Mouse (Mus musculus) lung, postnatal 4 days (tissue): Measurements from ENCODE around the gene Tmcc1.
"Not testable (repeated sequence)": the region's sequence is repeated elsewhere in the genome, so short reads cannot be mapped to it uniquely, and the experiment has no call there.

ENCODE experiments used
- DNase-seq, 2 experiments: peaks; one replicate each; pipeline ENCODE4 v3.0.0; 2021

Tmcc1 gene

DNA sequence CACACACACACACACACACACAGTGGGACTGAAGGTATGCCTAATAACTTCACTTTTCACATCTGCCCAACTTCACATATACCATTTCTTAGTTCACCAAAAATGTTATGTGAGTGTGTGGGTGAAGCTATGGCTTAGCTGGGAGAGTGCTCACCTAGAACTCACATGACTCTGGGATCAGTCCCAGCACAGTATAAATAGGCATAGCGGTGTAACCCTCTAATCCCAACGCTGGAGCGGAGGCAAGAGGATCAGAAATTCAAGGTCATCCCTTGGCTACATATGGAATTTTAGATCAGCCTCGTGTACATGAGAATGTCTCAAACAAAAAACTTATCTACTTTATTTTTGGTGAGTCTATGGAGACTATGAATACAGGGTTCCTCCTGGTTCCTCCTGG, 119.7 kb downstream of the Tmcc1 start:
- DNase-seq: no peak

DNA sequence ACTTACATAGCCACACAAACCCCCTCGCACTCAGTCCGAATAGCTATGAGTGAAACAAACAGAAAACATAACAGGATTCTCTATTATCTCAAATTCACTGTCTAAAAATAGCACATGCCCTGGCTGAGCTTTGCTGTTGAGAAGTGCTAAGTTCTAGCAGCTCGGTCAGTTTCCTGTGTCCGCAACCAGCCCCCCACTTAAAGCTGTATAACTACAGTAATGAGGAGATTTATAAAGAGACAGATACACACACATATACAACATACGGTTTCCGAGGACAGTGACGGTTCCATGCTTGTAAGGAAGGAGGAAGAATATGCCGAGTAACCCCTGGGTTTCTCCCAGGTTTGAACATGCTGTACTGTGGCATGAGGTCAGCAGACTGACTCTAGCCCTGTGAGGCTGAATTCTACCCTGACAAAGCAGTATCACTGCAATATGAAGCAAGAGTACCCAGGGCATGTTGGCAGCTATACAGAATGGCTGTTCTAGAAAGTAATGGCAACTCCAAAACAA, 120.5 kb downstream of the Tmcc1 start:
- DNase-seq: peak; percentile 13 to 23

DNA sequence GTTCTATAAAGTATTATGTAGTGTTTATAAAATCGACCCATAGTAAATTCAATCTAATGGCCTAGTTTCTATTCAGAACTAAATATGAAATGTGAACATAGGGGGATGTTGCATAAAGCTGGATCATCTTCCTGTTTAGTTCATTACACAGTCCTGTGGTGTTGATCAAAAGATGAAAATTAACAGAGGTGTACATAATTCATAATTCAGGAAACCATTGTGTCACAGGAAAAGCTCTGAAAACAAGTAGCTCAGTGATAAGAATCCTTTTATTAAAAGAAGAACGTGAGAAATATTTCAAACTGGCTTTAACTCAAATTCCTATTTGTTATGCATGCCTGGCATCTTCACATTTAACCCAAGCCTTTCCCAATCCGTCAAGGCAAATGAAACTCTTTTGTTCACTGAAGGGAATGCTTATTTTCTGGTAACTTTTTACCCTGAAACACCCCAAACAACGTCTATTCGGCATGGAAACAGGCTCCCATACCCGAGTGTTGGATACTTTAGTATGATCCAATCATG, 121.0 kb downstream of the Tmcc1 start:
- no peak for DNase-seq

DNA sequence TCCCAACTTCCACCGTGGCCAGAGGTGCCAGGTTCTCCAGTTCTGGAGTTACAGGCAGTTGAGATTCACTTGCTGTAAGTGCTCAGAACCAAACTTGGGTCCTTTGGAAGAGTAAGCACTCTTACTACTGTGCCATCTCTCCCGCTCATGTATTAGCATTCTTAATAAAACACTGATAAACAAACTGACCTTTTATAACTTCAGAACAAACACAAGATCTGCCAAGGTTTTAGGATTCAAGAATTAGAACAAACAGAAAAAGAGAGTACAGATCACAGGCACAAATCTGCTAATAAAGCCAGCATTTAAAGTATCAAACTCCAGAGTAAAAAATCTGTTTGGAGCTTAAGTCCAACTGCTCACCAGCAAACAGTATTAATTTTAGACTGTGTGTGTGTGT, 121.5 kb downstream of the Tmcc1 start:
- DNase-seq: no peak

DNA sequence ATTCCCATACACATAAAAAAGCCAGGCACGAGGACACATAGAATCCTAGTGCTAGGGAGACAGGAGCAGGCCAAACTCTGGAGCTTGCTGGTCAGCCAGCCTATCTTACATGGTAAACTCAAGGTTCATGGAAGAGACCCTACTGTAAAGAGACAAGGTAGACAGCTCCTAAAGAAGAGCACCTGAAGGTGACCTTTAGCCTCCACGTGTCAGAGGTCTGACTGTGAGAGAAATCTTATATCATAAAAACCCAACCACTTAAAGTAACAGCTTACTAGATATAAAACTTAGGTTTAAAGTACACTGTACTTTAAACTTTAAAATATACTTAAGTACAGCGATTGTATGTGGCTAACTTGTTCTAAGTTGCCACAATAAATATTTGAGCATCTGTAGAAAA, 122.7 kb downstream of the Tmcc1 start:
- no peak for DNase-seq

DNA sequence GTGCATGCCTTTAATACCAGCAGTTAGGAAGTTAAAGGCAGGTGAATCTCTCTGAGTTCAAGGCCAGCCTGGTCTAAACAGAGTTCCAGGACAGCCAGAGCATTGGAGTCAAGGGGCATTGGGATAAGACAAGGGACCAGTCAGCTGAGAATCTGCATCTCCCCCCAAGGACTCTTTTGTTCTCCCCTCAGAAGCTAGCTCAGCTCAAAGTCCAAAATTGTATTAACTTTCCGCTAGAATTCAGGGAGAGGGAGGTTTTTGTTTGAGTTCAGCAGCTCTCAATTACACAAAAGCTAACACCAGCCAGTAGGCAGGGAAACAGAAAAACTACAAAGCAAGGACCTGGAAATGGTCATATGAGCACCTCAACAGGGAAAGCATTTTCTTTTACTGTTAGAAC, 129.8 kb downstream of the Tmcc1 start:
- no peak for DNase-seq

DNA sequence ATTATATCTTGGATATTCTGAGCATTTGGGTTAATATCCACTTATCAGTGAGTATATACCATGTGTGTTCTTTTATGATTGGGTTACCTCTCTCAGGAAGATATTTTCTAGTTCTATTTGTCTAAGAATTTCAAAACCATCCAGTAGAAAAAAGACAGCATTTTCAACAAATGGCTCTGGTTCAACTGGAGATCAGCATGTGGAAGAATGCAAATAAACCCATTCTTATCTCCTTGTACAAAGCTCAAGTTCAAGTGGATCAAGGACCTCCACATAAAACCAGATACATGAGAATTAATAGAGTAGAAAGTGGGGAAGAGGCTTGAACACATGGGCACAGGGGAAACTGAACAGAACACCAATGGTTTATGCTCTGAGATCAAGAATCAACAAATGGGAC, 133.7 kb downstream of the Tmcc1 start:
- DNase-seq: not testable (repeated sequence)

DNA sequence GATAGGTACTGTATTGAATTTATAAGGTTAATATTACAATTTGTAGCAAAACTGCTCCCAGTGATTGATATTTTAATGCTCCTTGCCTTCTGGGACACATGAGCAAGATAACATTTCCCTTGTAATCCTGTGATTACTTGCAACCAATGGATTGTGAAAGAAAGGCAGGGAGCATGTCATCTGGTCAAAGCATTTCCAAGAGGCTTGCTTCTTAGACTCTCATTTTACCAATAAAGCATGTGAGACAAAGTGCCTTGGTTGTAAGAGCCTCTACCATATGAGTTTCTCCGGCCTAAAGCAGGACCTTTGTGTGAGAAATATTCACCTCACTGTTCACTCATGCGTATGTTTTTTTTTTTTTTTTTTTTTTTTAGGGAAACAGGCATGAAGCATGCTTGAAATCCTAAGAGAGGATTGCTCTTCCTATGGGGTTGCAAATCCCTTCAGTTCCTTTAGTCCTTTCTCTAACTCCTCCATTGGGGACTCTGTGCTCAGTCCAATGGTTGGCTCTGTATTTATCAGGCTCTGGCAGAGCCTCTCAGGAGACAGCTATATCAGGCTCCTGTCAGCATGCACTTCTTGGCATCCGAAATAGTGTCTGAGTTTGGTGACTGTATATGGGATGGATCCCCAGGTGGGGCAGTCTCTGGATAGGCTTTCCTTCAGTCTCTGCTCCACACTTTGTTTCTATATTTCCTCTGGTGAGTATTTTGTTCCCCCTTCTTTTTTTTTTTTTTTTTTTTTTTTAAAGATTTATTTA, 134.6 kb downstream of the Tmcc1 start:
- no peak for DNase-seq

DNA sequence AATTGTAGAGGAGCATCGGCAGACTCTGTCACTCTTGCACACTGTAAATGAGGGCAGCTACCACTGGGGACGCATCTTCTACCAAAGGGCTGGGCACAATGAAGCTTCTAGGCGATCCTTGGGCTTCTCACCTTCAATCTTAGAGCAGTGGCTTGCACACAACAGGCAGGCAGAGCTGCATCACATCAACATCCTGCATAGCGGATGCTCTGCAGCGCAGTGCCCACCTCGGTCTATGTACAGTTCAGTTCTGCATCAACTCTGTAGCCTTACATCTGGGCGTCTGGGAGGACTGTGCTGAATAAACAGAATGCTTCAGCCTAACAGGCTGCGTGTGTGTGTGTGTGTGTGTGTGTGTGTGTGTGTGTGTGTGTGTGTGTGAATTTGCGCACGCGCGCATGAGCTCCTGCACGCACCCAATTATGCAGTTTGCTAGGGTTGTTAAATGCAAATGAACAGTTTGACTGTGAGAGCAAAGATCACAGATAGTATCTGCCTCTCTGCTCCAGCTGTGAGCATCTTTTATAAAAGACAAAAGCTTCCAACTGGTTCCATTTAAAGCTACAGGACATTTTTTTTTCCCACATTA, 136.5 kb downstream of the Tmcc1 start:
- DNase-seq: peak in 1 of 2 experiments; percentile 23

DNA sequence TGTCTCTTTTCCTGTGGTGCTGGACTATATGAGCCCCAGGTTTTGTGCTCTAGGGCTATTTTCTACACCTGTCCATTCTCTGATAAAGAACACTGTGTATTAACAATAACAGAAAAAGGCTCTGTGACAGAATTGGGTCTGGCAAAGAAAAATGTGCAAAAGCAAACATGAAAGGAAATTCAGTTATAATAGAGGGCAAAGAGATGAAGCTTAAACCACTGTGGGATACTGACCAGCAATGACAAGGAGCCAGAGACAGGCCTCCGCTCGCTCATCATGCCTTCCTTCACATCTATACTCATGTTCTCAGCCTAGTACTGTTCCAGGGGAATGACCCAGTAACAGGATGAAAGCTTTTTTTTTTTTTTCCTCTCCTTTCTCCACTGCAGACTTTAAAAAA, 137.5 kb downstream of the Tmcc1 start:
- no peak for DNase-seq

DNA sequence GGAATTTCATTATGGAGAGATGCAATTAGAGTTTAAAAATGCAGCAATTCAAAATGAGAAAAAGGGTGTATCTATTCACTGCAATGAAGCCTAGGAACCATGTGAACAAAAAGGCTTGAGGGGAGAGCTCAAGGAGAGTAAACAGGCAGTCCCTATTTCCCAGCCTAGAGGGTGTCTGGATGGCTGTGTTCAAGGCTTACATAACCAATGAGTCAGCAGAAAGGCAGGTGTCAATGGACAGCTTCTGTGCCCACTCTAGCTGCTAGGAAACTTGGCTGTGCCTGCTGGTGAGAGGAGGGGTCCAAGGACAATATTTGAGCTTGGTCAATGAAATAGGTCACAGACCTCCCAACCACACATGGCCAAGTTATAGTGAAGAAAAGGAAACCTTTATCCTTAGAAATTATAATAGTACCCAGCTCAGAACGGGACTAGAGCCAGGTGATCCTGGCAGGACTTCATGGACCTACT, 138.2 kb downstream of the Tmcc1 start:
- DNase-seq: no peak

DNA sequence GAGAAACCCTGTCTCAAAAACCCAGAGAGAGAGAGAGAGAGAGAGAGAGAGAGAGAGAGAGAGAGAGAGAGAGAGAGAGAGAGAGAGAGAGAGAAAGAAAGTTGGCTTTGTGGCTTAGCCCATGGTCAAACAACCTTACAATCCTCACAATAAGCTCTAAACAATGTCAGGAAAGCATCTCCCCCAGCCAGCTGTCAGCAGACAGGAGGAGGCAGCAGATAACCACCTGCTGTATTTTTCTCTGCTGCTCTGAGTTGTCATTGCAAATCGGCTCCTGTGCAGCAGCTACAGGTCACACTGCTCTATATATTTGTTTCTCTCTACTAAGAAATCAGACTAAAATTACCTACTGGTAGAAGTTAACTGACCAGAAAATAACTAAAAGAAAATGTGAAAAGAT, 145.4 kb downstream of the Tmcc1 start:
- no peak for DNase-seq

DNA sequence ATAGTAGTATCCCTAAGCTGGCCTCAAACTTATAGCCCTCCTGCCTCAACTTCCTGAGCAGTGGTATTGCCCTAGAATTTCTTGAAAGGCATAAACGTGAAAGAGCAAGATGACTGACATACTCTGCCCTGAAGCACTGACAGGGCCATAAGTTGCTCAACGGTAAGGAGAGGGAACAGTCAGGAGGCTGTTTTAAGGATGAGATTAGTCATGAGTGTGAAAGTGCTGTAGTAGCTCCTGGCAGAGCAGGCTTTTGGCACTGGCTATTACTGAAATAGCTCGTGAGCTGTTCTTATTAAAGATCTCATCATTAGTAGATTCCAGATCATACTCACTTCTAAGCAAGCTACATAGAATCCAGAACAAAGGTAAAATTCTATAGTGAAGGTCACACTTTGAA, 145.9 kb downstream of the Tmcc1 start:
- no peak for DNase-seq

DNA sequence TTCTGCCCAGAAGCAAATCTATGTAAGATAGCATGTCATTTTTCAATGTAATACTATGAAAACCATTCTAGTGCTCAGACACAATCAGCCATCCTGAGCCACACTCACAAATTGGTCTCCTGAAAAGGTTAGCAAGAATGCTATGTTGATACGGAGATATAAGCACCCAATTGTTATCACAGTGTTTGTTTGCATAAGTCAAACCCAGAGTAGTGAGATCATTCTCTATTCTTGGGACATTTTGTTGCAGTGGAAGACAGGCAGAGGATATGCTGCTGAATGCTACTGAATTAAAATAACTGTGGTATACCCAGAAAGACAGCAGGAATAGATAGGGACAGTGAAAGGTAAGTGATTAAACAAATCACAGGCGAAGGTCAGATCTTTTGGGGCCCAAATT, 149.2 kb downstream of the Tmcc1 start:
- DNase-seq: no peak

DNA sequence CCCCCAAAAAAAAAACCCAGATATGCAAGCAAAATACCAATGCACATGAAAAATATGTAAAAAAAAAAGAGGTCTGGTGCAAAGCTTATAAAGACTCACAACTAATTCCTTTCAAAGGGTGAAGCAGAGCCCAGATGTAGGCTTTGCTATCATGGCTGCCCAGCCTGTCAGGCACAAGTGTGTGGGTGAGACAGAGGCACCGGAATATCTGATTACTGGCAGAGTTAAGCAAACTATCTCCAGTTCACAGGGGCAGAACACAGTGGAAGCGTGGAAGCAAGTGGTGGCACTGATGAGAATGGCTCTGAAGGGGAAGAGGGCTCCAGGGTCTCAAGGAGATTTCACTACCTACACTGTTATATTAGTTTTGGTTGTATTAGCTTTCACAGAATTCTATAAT, 155.1 kb downstream of the Tmcc1 start:
- DNase-seq: no peak

DNA sequence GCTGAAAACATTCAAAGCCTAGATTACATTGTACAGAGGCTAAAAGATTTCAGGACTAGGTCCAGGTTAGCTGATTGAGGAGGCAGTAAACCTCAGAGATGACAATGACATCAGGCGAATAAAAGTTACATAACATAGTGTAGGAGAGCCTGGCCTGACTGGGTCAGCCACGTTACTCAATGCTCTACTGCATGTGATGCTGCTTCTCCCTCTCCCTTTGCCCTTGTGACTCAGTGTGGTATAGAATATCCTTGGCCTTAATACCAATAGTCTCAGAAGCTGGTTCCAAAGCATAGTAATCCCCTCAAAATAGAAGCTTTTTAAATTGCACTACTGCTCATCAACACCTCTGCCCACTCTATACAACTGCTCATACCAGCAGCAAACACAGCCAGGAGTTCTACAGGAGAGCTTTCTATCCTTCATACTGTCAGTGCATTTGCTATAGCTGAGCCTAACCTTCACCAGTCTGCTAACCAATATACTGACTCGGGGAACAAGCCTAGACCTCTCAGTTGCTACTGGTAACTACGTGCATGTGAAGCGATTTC, 155.9 kb downstream of the Tmcc1 start:
- DNase-seq: no peak

DNA sequence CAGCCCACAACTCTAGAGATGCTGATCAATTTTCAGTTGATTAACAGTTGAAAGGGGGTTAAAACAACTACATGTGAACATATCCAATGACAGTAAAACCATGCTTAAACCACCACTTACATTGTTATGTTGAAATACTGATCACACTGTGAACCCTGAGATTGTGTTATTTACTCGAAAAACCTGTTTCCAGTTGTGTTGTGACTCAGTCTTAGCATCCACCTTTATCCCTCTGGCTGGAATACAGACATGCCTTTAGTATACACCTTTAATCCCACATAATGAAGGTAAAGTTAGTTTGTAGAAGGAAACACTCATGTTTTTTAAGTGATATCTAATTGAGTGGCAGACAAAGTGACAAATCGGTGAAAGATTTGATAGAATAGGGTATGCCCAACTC, 156.7 kb downstream of the Tmcc1 start:
- DNase-seq: no peak

DNA sequence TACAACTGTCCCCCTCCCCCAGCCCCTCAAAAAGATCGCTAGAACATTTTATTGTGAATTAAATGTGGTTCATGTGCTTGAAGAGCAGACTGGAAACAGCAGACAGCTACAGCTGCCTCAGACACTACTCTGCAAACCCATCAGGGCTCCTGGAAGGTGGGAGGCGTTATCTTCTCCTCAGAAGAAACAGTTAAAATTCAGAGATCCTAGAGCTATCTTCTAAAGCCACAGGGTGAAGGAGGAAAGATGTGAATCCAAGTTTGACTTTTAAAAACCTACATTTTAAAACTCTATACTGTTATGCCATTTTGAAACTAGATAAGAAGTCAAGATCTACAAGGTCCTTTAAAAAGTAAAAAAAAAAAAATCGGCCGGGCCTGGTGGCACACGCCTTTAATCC, 162.2 kb downstream of the Tmcc1 start:
- DNase-seq: no peak

DNA sequence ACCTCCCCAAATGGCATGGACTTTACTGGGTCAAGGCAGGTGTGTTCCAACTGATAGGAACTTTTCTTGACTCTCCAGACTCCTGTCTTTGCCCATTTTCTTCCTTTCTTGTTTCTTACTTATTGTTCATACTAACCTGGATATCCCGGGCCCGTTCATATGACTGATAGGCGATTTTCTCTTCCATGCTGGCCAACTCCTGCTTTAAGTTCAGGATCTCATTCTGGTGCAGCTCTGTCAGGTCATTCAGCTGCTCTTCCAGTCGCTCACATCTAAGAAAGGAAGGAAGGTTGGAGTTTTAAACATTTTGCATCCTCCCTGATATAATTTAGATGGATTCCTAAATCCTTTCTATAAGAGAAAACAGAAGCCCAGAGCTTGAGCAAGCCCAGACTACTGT, 168.6 kb downstream of the Tmcc1 start:
- no peak for DNase-seq

DNA sequence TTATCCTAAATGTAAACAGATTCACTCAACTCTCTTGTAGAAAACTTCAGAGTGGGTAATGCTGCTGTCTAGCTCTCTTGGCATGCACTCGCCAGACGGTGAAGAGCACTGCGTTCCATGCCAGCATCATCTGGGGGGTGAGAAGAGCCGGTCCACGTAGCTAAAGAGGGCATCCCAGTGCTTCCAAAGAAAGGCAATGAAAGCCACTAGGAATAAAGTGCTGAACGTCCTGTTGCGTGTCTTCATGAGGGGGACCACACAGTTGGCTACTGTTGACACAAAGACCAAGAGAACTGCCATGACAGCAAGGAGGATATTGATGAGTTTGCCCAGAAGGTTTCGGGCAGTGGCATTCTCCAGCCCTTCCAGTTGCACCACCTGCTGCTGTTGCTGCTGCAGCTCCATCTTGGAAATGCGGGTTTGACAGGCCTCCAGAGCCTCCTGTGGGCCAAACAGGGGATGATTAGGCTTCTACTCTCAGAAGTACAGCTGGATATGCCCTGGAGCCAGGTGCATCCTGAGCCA, 171.3 kb downstream of the Tmcc1 start:
- peak in 1 of 2 experiments; percentile 33 for DNase-seq

DNA sequence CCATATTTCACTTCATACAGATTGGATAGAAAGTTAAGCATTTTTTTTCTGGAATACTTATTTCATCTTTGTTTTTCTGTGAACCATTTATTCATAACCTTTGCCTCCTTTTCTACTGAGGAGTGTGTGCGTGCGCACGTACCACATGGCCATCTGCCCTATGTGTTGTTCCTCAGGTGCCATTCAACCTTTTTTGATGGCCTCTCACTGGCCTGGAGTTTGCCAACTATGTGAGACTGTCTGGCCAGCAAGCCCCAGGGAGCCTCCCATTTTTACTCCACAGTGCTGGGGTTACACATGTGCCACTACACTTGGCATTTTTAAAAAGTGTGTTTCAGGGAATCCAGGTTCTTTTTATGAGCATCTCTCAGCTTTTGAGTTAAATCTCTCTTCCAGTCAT, 177.4 kb downstream of the Tmcc1 start:
- no peak for DNase-seq

DNA sequence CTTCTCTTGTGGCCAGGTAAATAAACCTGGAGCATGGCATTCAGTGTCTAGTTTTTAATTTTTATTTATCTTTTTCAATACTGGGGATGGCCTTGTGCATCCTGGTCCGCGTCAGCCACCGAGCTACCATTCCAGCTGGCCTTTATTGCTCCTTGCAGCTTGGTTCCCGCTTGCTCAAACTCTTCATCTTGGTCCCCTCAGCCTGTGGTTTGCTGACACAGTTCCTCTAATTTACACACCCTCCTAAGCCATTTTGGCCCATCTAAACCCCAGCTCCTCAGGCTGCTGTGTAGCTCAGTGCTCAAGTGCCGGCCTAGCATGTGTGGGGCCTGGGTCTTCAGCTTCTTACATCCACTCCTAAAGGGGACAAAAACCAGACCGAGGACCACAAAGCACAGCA, 179.2 kb downstream of the Tmcc1 start:
- DNase-seq: no peak

DNA sequence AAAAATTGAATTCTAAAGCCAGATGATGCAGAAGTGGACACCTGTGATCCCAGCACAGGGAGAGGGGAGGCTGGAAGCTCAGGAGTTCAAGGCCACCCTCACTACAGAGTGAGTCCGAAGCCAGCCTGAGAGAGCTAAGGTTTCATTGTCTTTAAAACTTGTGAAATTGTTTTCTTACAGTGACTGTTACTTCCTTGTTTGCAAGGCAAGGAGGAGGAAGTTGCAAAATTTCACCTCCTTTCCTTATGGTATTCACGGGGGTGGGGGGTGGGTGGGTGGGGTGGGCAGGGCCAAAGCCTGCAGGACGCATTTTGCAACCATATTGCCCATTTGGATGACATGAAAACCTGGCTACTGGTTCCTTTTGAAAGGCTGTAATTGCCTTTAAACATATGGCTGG, 179.6 kb downstream of the Tmcc1 start:
- DNase-seq: no peak

DNA sequence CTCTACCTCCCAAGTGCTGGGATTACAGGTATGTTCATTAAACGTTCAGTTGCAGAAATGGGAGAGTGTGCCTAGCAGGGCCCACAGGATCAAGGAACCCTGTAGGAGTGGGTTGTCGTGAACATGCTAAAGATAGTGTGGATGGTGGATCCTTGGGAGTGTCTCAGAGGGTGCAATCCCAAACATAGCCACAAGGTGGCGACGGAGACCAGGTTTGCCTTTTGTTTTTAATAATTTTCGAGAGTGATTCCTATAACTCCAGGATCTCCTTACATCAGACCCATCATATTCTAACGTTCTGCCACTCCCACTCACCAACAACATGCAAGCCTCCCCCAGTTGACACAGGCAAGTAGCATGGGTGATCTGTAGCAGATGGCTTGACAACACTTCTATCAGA, 182.7 kb downstream of the Tmcc1 start:
- DNase-seq: peak; percentile 74 to 88
